Mouse (Mus musculus) midbrain, embryonic 16.5 days (tissue): ENCODE measurements at regions not wholly inside any gene's neighbourhood (a gene's known extent, or its start where the extent isn't known, plus 50 kb on each side); places are given as distances from the start of the nearest gene placed in this dataset. TPM values are rescaled to one million over a fixed set of nuclear protein-coding genes. Genes with fewer than 3 reads are reported as not detected.

ENCODE experiments used
- ATAC-seq: fragments of 200-750 bp; cut with Nextera tagmentation; 2 replicates; pipeline ENCODE4 v1.8.0; 2017; ENCODE audit warnings: moderate TSS enrichment
- H3K27ac ChIP-seq: fragments of 300-500 bp; sonication (generic); 2 replicates; pipeline ENCODE4 v1.5.1; 2014; ENCODE audit warnings: mild to moderate bottlenecking, low read length, mixed read lengths
- H3K27me3 ChIP-seq: fragments of 300-500 bp; sonication (generic); 2 replicates; pipeline ENCODE4 v1.6.1; 2014; ENCODE audit warnings: low read depth, low read length, mixed read lengths; ENCODE audit not compliant: control insufficient read depth, insufficient read depth
- H3K36me3 ChIP-seq: fragments of 300-500 bp; sonication (generic); 2 replicates; pipeline ENCODE4 v1.6.1; 2014; ENCODE audit warnings: mild to moderate bottlenecking, low read length, moderate library complexity, mixed read lengths; ENCODE audit not compliant: control insufficient read depth, insufficient read depth
- H3K4me1 ChIP-seq: fragments of 300-500 bp; sonication (generic); 2 replicates; pipeline ENCODE4 v1.6.1; 2014; ENCODE audit warnings: mild to moderate bottlenecking, low read length, mixed read lengths; ENCODE audit not compliant: control insufficient read depth, insufficient read depth
- H3K4me2 ChIP-seq: fragments of 300-500 bp; sonication (generic); 2 replicates; pipeline ENCODE4 v1.6.1; 2014; ENCODE audit warnings: mild to moderate bottlenecking, low read length, mixed read lengths
- H3K4me3 ChIP-seq: fragments of 300-500 bp; sonication (generic); 2 replicates; pipeline ENCODE4 v1.5.1; 2014; ENCODE audit warnings: low read depth, mild to moderate bottlenecking, low read length, moderate library complexity, mixed read lengths
- H3K9ac ChIP-seq: fragments of 300-500 bp; sonication (generic); 2 replicates; pipeline ENCODE4 v1.6.1; 2014; ENCODE audit warnings: low read depth, low read length, mixed read lengths
- H3K9me3 ChIP-seq: fragments of 300-500 bp; sonication (generic); replicated peaks from 2 replicates; pipeline ENCODE4 v1.6.1; 2014; ENCODE audit warnings: mild to moderate bottlenecking, low read length, mixed read lengths; ENCODE audit not compliant: control insufficient read depth, poor library complexity, severe bottlenecking
- WGBS: fragments of 180-500 bp; shearing (Covaris S2); extraction: QIAGEN DNeasy Blood & Tissue Kit; methylation state at CpG from one replicate; pipeline ENCODE4 v1.1.7; 2014; 5-methylcytosine and 5-hydroxymethylcytosine counted together
- microRNA-seq: library from miRNA; unstranded; fragments of <30 nt; microRNA quantifications from one replicate; pipeline ENCODE4, GENCODE M21; 2017

DNA sequence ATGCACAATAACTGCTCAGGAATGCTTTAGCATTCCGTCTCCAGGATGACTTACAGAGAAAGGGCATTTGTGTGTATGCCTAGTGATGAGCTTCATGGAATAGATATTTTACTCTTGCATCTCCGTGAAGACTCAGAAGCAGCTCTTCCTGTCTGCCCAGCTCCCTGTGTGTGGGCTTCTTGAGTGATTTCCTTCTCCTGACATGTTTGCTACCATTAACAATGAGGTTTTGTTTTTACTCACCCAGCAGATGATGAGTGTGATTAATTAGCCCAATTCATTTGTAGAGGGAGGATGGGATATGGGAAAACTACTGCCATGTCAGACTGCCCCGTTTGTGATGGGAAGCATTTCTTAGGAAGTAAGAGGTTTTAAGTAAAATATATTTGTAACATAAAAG, 63.9 kb upstream of the Cxxc4 start:
- no peaks in the 10 kb centered on the region for H3K9me3 ChIP-seq
- no peaks in the 10 kb centered on the region for H3K36me3 ChIP-seq
- 61% methylated on average over 3 of the region's 3 CpGs for WGBS
- no peaks in the 10 kb centered on the region for H3K27me3 ChIP-seq
- no peaks in the 10 kb centered on the region for H3K4me1 ChIP-seq
- no peak overlapping the region for H3K4me2 ChIP-seq
- H3K27ac ChIP-seq = no peak overlapping the region
- no peak for ATAC-seq
- no peak overlapping the region for H3K9ac ChIP-seq
- no peak overlapping the region for H3K4me3 ChIP-seq

DNA sequence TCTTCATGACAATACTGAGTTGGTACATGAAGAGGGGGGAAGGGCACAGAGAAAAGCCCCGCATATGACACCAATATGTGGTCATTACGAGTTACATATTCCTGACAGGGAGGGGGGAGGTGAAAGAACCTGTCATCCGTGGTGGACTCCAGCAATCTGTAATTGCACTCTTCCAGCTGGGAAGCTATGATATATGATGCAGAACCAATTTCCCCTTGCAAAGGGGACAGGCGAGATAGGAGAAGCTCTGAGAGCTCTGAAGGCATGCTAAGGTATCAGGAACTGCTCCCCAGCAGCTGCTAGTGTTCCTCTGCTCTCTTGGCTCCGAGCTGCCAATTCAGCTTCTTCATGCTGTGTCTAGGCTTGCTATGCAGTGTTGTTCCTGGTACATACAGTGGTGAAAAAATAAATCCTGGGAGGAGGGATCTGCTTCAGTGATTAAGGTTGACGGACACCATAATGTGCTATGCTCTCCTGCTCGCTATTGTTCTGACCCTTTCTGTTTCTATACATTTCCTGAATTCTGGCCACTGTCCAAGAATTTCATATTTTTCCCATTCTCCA, 57.7 kb upstream of the Cxxc4 start:
- WGBS = 62% methylated on average over 7 of the region's 7 CpGs
- Histone ChIP-seq H3K36me3 (no peaks in the 10 kb centered on the region), H3K4me1 (no peaks in the 10 kb centered on the region), H3K9me3 (no peaks in the 10 kb centered on the region), H3K9ac (no peak overlapping the region), H3K4me3 (no peak overlapping the region), H3K27ac (no peak overlapping the region), H3K27me3 (no peaks in the 10 kb centered on the region), H3K4me2 (no peak overlapping the region)
- no peak; the same call in 1 of the 2 replicates for ATAC-seq

DNA sequence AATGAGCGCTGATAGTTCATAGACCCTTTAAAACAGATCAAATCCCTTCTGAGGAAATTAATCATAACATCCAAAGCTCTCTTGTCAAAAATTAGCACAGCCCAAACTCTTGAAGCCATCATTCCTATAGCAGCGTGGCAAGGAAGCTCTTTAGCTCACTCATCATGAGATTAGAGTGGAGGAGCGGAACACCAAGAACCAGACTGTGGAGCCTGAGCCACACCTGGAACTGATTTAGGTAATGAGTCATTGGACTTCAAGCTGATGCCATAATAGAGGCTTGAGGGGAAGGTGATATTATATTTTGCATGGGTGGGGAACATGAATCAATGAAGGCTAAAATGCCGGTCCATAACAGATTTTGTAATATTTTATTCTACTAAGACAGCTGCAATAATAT, 52.2 kb upstream of the Cxxc4 start:
- no peaks in the 10 kb centered on the region for H3K9me3 ChIP-seq

More for the DNA sequence above, 52.2 kb upstream of the Cxxc4 start:
- H3K4me2 ChIP-seq = no peak overlapping the region
- no peaks in the 10 kb centered on the region for H3K36me3 ChIP-seq
- H3K27ac ChIP-seq = no peak overlapping the region
- H3K4me3 ChIP-seq = no peak overlapping the region
- H3K9ac ChIP-seq = no peak overlapping the region
- no peak for ATAC-seq
- no peaks in the 10 kb centered on the region for H3K27me3 ChIP-seq
- 94% methylated on average over 4 of the region's 4 CpGs for WGBS
- H3K4me1 ChIP-seq = peaks cover under 1% of the 10 kb centered on the region; the same call in 1 of the 2 replicates

Small RNAs in the stretch of these regions (microRNA-seq; reads per million reads assigned to microRNA genes)
- gene Gm44361 = not detected
